Mouse (Mus musculus) megakaryocyte-erythroid progenitor cell, adult 5-6 weeks (primary cell): ENCODE data around the gene Gm48552. TPM values are rescaled to one million over a fixed set of nuclear protein-coding genes. Genes with fewer than 3 reads are reported as not detected.

Source experiments
- total RNA-seq, 2 experiments: library from RNA; stranded (forward) in 1 of 2; stranded (reverse) in 1 of 2; fragments of 200-1000, 215-1000 nt in 1 of 2; fragments of >200 nt in 1 of 2; fragmentation: Nextera tagmentation in 1 of 2; gene quantifications; 2 replicates each; pipeline ENCODE4 v1.2.3; 2014 to 2017

Gene Gm48552
- total RNA-seq, 2 experiments from 2014 or later, result not detected

Other genes with a start within 250 kb of the Gm48552 start
Only the 30 nearest of the 34 such genes appear.
- 1,282 and 1,455 TPM in 2 replicates for gene Eef2, start 212.4 kb upstream of the Gm48552 start, total RNA-seq (2014; fragmentation: Nextera tagmentation)
- gene Eef2, start 212.4 kb upstream of the Gm48552 start, total RNA-seq (2017), result 1,743 and 1,799 TPM in 2 replicates
- 27.7 and 51.7 TPM in 2 replicates for gene Dapk3, start 206.0 kb upstream of the Gm48552 start, total RNA-seq (2014; fragmentation: Nextera tagmentation)
- gene Dapk3, start 206.0 kb upstream of the Gm48552 start, total RNA-seq (2017), result 16.2 and 30.9 TPM in 2 replicates
- not detected in 2 replicates for gene 4930442H23Rik, start 205.2 kb upstream of the Gm48552 start, total RNA-seq (2014; fragmentation: Nextera tagmentation)
- not detected in 2 replicates for gene 4930442H23Rik, start 205.2 kb upstream of the Gm48552 start, total RNA-seq (2017)
- not detected in 2 replicates for gene Nmrk2, start 187.0 kb upstream of the Gm48552 start, total RNA-seq (2014; fragmentation: Nextera tagmentation)
- not detected in 2 replicates for gene Nmrk2, start 187.0 kb upstream of the Gm48552 start, total RNA-seq (2017)
- gene Atcay, start 158.2 kb upstream of the Gm48552 start, total RNA-seq (2014; fragmentation: Nextera tagmentation), result not detected in 2 replicates
- gene Atcay, start 158.2 kb upstream of the Gm48552 start, total RNA-seq (2017), result not detected in 2 replicates
- gene Zfr2, start 155.8 kb upstream of the Gm48552 start, total RNA-seq (2014; fragmentation: Nextera tagmentation), result 1.1 and 3.5 TPM in 2 replicates
- gene Zfr2, start 155.8 kb upstream of the Gm48552 start, total RNA-seq (2017), result 0.46 TPM in 1 of 2 replicates, not detected in the other
- gene Matk, start 136.1 kb upstream of the Gm48552 start, total RNA-seq (2014; fragmentation: Nextera tagmentation), result 2.9 and 9.8 TPM in 2 replicates
- gene Matk, start 136.1 kb upstream of the Gm48552 start, total RNA-seq (2017), result 5.5 and 5.6 TPM in 2 replicates
- gene Mrpl54, start 122.1 kb upstream of the Gm48552 start, total RNA-seq (2014; fragmentation: Nextera tagmentation), result 130 and 158 TPM in 2 replicates
- 157 and 212 TPM in 2 replicates for gene Mrpl54, start 122.1 kb upstream of the Gm48552 start, total RNA-seq (2017)
- 28.9 and 32.6 TPM in 2 replicates for gene Apba3, start 122.0 kb upstream of the Gm48552 start, total RNA-seq (2014; fragmentation: Nextera tagmentation)
- gene Apba3, start 122.0 kb upstream of the Gm48552 start, total RNA-seq (2017), result 2.6 and 16.7 TPM in 2 replicates
- 0.81 and 7.3 TPM in 2 replicates for gene Tjp3, start 97.4 kb upstream of the Gm48552 start, total RNA-seq (2014; fragmentation: Nextera tagmentation)
- 1.3 and 2.5 TPM in 2 replicates for gene Tjp3, start 97.4 kb upstream of the Gm48552 start, total RNA-seq (2017)
- 40.4 and 51.0 TPM in 2 replicates for gene Pip5k1c, start 96.0 kb upstream of the Gm48552 start, total RNA-seq (2014; fragmentation: Nextera tagmentation)
- gene Pip5k1c, start 96.0 kb upstream of the Gm48552 start, total RNA-seq (2017), result 17.3 and 26.2 TPM in 2 replicates
- gene Cactin, start 67.9 kb upstream of the Gm48552 start, total RNA-seq (2014; fragmentation: Nextera tagmentation), result 26.4 and 46.2 TPM in 2 replicates
- gene Cactin, start 67.9 kb upstream of the Gm48552 start, total RNA-seq (2017), result 30.4 and 33.4 TPM in 2 replicates
- 0.66 and 2.3 TPM in 2 replicates for gene Tbxa2r, start 60.3 kb upstream of the Gm48552 start, total RNA-seq (2014; fragmentation: Nextera tagmentation)
- 0.52 TPM in 1 of 2 replicates, not detected in the other for gene Tbxa2r, start 60.3 kb upstream of the Gm48552 start, total RNA-seq (2017)
- gene Gipc3, start 45.7 kb upstream of the Gm48552 start, total RNA-seq (2014; fragmentation: Nextera tagmentation), result not detected in 2 replicates
- not detected in 2 replicates for gene Gipc3, start 45.7 kb upstream of the Gm48552 start, total RNA-seq (2017)
- 25.7 and 37.6 TPM in 2 replicates for gene Hmg20b, start 38.5 kb upstream of the Gm48552 start, total RNA-seq (2014; fragmentation: Nextera tagmentation)
- 44.2 and 61.1 TPM in 2 replicates for gene Hmg20b, start 38.5 kb upstream of the Gm48552 start, total RNA-seq (2017)
- gene Mfsd12, start 31.5 kb upstream of the Gm48552 start, total RNA-seq (2014; fragmentation: Nextera tagmentation), result 15.7 and 16.4 TPM in 2 replicates
- gene Mfsd12, start 31.5 kb upstream of the Gm48552 start, total RNA-seq (2017), result 13.9 and 14.1 TPM in 2 replicates
- 0.70 TPM in 1 of 2 replicates, not detected in the other for gene 4930404N11Rik, start 23.2 kb upstream of the Gm48552 start, total RNA-seq (2014; fragmentation: Nextera tagmentation)
- 1.9 TPM in 1 of 2 replicates, not detected in the other for gene 4930404N11Rik, start 23.2 kb upstream of the Gm48552 start, total RNA-seq (2017)
- 28.5 and 50.0 TPM in 2 replicates for gene Fzr1, start 10.5 kb upstream of the Gm48552 start, total RNA-seq (2014; fragmentation: Nextera tagmentation)
- 12.2 and 14.9 TPM in 2 replicates for gene Fzr1, start 10.5 kb upstream of the Gm48552 start, total RNA-seq (2017)
- 12.3 and 31.4 TPM in 2 replicates for gene Dohh, start 4.6 kb upstream of the Gm48552 start, total RNA-seq (2014; fragmentation: Nextera tagmentation)
- 31.2 and 37.8 TPM in 2 replicates for gene Dohh, start 4.6 kb upstream of the Gm48552 start, total RNA-seq (2017)
- gene Gm48551, start 4.5 kb upstream of the Gm48552 start, total RNA-seq (2014; fragmentation: Nextera tagmentation), result 1.2 and 6.3 TPM in 2 replicates
- 0.11 and 2.6 TPM in 2 replicates for gene Gm48551, start 4.5 kb upstream of the Gm48552 start, total RNA-seq (2017)
- 7.7 and 12.8 TPM in 2 replicates for gene Smim24, start 4.0 kb downstream of the Gm48552 start, total RNA-seq (2014; fragmentation: Nextera tagmentation)
- gene Smim24, start 4.0 kb downstream of the Gm48552 start, total RNA-seq (2017), result 7.4 and 7.5 TPM in 2 replicates
- gene Nfic, start 66.6 kb downstream of the Gm48552 start, total RNA-seq (2014; fragmentation: Nextera tagmentation), result 10.6 and 15.9 TPM in 2 replicates
- gene Nfic, start 66.6 kb downstream of the Gm48552 start, total RNA-seq (2017), result 3.0 and 3.4 TPM in 2 replicates
- gene Celf5, start 93.7 kb downstream of the Gm48552 start, total RNA-seq (2014; fragmentation: Nextera tagmentation), result 0.32 TPM in 1 of 2 replicates, not detected in the other
- gene Celf5, start 93.7 kb downstream of the Gm48552 start, total RNA-seq (2017), result 0.38 TPM in 1 of 2 replicates, not detected in the other
- gene Ncln, start 107.4 kb downstream of the Gm48552 start, total RNA-seq (2014; fragmentation: Nextera tagmentation), result 91.4 and 117 TPM in 2 replicates
- gene Ncln, start 107.4 kb downstream of the Gm48552 start, total RNA-seq (2017), result 42.4 and 71.2 TPM in 2 replicates
- gene S1pr4, start 111.1 kb downstream of the Gm48552 start, total RNA-seq (2014; fragmentation: Nextera tagmentation), result 19.0 and 22.2 TPM in 2 replicates
- 17.2 and 18.9 TPM in 2 replicates for gene S1pr4, start 111.1 kb downstream of the Gm48552 start, total RNA-seq (2017)
- 41.4 and 48.1 TPM in 2 replicates for gene Gna15, start 135.2 kb downstream of the Gm48552 start, total RNA-seq (2014; fragmentation: Nextera tagmentation)
- gene Gna15, start 135.2 kb downstream of the Gm48552 start, total RNA-seq (2017), result 42.6 and 45.2 TPM in 2 replicates
- gene Gna11, start 156.2 kb downstream of the Gm48552 start, total RNA-seq (2014; fragmentation: Nextera tagmentation), result 13.7 and 22.4 TPM in 2 replicates
- gene Gna11, start 156.2 kb downstream of the Gm48552 start, total RNA-seq (2017), result 16.0 and 57.4 TPM in 2 replicates
- 185 and 209 TPM in 2 replicates for gene Aes, start 170.5 kb downstream of the Gm48552 start, total RNA-seq (2014; fragmentation: Nextera tagmentation)
- 162 and 206 TPM in 2 replicates for gene Aes, start 170.5 kb downstream of the Gm48552 start, total RNA-seq (2017)
- gene Tle2, start 185.6 kb downstream of the Gm48552 start, total RNA-seq (2014; fragmentation: Nextera tagmentation), result 4.2 and 5.9 TPM in 2 replicates
- gene Tle2, start 185.6 kb downstream of the Gm48552 start, total RNA-seq (2017), result 0.33 and 0.69 TPM in 2 replicates
- 7.9 and 14.3 TPM in 2 replicates for gene Tle6, start 212.1 kb downstream of the Gm48552 start, total RNA-seq (2014; fragmentation: Nextera tagmentation)
- gene Tle6, start 212.1 kb downstream of the Gm48552 start, total RNA-seq (2017), result 3.5 and 14.3 TPM in 2 replicates